Mouse (Mus musculus) v-Abl transformed pro-B cells (cell line): Measurements from ENCODE around the gene Xpo6.

ENCODE experiments used
- in situ Hi-C, 2 experiments: fragments of 400-800 bp; cut with MboI; formaldehyde crosslinking; loops; one replicate each; pipeline ENCODE4 v1.15.1; 2025; ENCODE audit not compliant: unreplicated experiment in 2 of 2

Gene Xpo6

GRCm38 (mm10) chr7:126198926-126199325, 1.4 kb downstream of the Xpo6 start:
- in situ Hi-C loops = loop anchor here in 1 of 2 experiments (10.0 kb wide), 1 partner anchor 84 kb away; no protein-coding TSS in a partner anchor

GRCm38 (mm10) chr7:126194175-126194574, 6.1 kb downstream of the Xpo6 start:
- in situ Hi-C loops = loop anchor here in 1 of 2 experiments (10.0 kb wide), 1 partner anchor 79 kb away; no protein-coding TSS in a partner anchor

- in situ Hi-C loops = loop anchor here in 1 of 2 experiments (10.0 kb wide), 1 partner anchor 77 kb away; no protein-coding TSS in a partner anchor
These were observed 8.8 kb downstream of the Xpo6 start for GRCm38 (mm10) chr7:126191471-126191870.

- in situ Hi-C loops = no loop called here
These were observed 10.8 kb downstream of the Xpo6 start for GRCm38 (mm10) chr7:126189517-126189916.

GRCm38 (mm10) chr7:126185999-126186398, 14.3 kb downstream of the Xpo6 start:
- in situ Hi-C loops = no loop called here

GRCm38 (mm10) chr7:126183583-126183982, 16.7 kb downstream of the Xpo6 start:
- in situ Hi-C loops = no loop called here

- in situ Hi-C loops = no loop called here
These were observed 18.8 kb downstream of the Xpo6 start for GRCm38 (mm10) chr7:126181487-126181886.

- in situ Hi-C loops = no loop called here
These were observed 19.3 kb downstream of the Xpo6 start for GRCm38 (mm10) chr7:126180956-126181355.

GRCm38 (mm10) chr7:126178804-126179203, 21.5 kb downstream of the Xpo6 start:
- in situ Hi-C loops = no loop called here

GRCm38 (mm10) chr7:126175999-126176398, 24.3 kb downstream of the Xpo6 start:
- in situ Hi-C loops = no loop called here

GRCm38 (mm10) chr7:126175456-126175855, 24.8 kb downstream of the Xpo6 start:
- in situ Hi-C loops = no loop called here

GRCm38 (mm10) chr7:126174863-126175262, 25.4 kb downstream of the Xpo6 start:
- in situ Hi-C loops = no loop called here

- in situ Hi-C loops = no loop called here
These were observed 28.3 kb downstream of the Xpo6 start for GRCm38 (mm10) chr7:126172001-126172400.

- in situ Hi-C loops = no loop called here
These were observed 31.7 kb downstream of the Xpo6 start for GRCm38 (mm10) chr7:126168584-126168983.

GRCm38 (mm10) chr7:126167426-126167825, 32.9 kb downstream of the Xpo6 start:
- in situ Hi-C loops = no loop called here

- in situ Hi-C loops = no loop called here
These were observed 33.7 kb downstream of the Xpo6 start for GRCm38 (mm10) chr7:126166571-126166970.

GRCm38 (mm10) chr7:126158238-126158637, 42.1 kb downstream of the Xpo6 start:
- in situ Hi-C loops = no loop called here

GRCm38 (mm10) chr7:126155746-126156145, 44.6 kb downstream of the Xpo6 start:
- in situ Hi-C loops = no loop called here

- in situ Hi-C loops = no loop called here
These were observed 45.6 kb downstream of the Xpo6 start for GRCm38 (mm10) chr7:126154731-126155130.

GRCm38 (mm10) chr7:126152324-126152723, 48.0 kb downstream of the Xpo6 start:
- in situ Hi-C loops = no loop called here

GRCm38 (mm10) chr7:126146156-126146555, 54.1 kb downstream of the Xpo6 start:
- in situ Hi-C loops = no loop called here

- in situ Hi-C loops = no loop called here
These were observed 55.9 kb downstream of the Xpo6 start for GRCm38 (mm10) chr7:126144364-126144763.

GRCm38 (mm10) chr7:126137850-126138249, 62.5 kb downstream of the Xpo6 start:
- in situ Hi-C loops = no loop called here
